In genomic region chr1:165707640-165708322, GRCm38 (mm10) we compare ENCODE assay signal across 8 mouse cellular contexts. TPM values are rescaled to one million over a fixed set of nuclear protein-coding genes. Genes with fewer than 3 reads are reported as not detected.
DNase-seq lines count a peak whose midpoint lies in the region; ATAC-seq and TF ChIP-seq lines count a peak whose summit lies in the region.

No protein-coding gene starts in this region.

- no peaks in the 10 kb centered on the region for H3K79me2 ChIP-seq in myocyte (ENCODE audit: control insufficient read depth, insufficient read depth)

- peak overlapping the region; percentile 70 to 89 for H3K4me3 ChIP-seq in ES-E14 (ENCODE audit: insufficient read depth in 1 of 2, low read depth in 1 of 2, low read length in 2 of 2, poor library complexity in 1 of 2, severe bottlenecking in 1 of 2)
- H3K4me3 ChIP-seq in hindbrain, embryonic 15.5 days = peak overlapping the region; percentile 62
- peak overlapping the region; percentile 65 for H3K4me3 ChIP-seq in liver, embryonic 12.5 days
- no peak overlapping the region for H3K4me3 ChIP-seq in myocyte
- peak overlapping the region; percentile 100 for H3K4me3 ChIP-seq in thymus, adult 2 months (ENCODE audit: control insufficient read depth, insufficient read depth, low read length)

- in situ Hi-C loops in ES-E14 (cut with MboI; ENCODE audit: low sequenced_read_pairs in 2 of 2, unreplicated experiment in 2 of 2) = no loop called here

- H3K36me3 ChIP-seq in ES-E14 (ENCODE audit: control insufficient read depth, insufficient read depth, low read length, poor library complexity, severe bottlenecking) (no peaks in the 10 kb centered on the region), myocyte (ENCODE audit: control insufficient read depth, insufficient read depth) (no peaks in the 10 kb centered on the region)
- H3K36me3 ChIP-seq in hindbrain, embryonic 15.5 days = no peaks in the 10 kb centered on the region
- H3K36me3 ChIP-seq in liver, embryonic 12.5 days = no peaks in the 10 kb centered on the region
- 0 out of 2 replicates have a peak, but pooled peaks cover 2% of the 10 kb centered on the region for H3K36me3 ChIP-seq in thymus, adult 2 months (ENCODE audit: control insufficient read depth, insufficient read depth, low read length)

- H3ac ChIP-seq in myocyte (ENCODE audit: control insufficient read depth, insufficient read length) = no peak overlapping the region

- under 1% methylated on average over 47 of the region's 47 CpGs for WGBS in hindbrain, embryonic 15.5 days
- WGBS in liver, embryonic 12.5 days (ENCODE audit: insufficient replicate concordance) = under 1% methylated on average over 45 of the region's 47 CpGs
- WGBS in thymus, adult 2 months = under 1% methylated on average over 47 of the region's 47 CpGs

- H3K9ac ChIP-seq in ES-E14 (ENCODE audit: insufficient read depth, low read depth, low read length, poor library complexity, severe bottlenecking) = peak overlapping the region; percentile 49
- peak overlapping the region; percentile 56 for H3K9ac ChIP-seq in hindbrain, embryonic 15.5 days
- H3K9ac ChIP-seq in liver, embryonic 12.5 days = peak overlapping the region; percentile 68

- peak; percentile 66 for ATAC-seq in hindbrain, embryonic 15.5 days (ENCODE audit: low FRiP score, low read depth)
- peak; percentile 43 for ATAC-seq in liver, embryonic 12.5 days

- peaks cover 17% of the 10 kb centered on the region for H3K27me3 ChIP-seq in hindbrain, embryonic 15.5 days
- peaks cover 65% of the 10 kb centered on the region for H3K27me3 ChIP-seq in liver, embryonic 12.5 days (replicated peaks)
- peaks cover 43% of the 10 kb centered on the region for H3K27me3 ChIP-seq in myocyte (ENCODE audit: control insufficient read depth, insufficient read depth, insufficient read length)
- H3K27me3 ChIP-seq in thymus, adult 2 months (ENCODE audit: control insufficient read depth, insufficient read depth, low read length) = no peaks in the 10 kb centered on the region

- DNase-seq in ES-E14 (ENCODE audit: low read depth, low spot score) = no peak
- DNase-seq in cerebellum, adult 11-12 months = peak; percentile 3
- DNase-seq in gastrocnemius, adult 8-10 months (ENCODE audit: low spot score in 2 of 2) = peak; percentile 67 to 74
- DNase-seq in thymus, adult 2 months = peak; percentile 74
- no peak for DNase-seq in left cerebral cortex, adult 9 months (ENCODE audit: low spot score in 2 of 2)

- TF ChIP-seq CTCF in thymus, adult 2 months (IDR thresholded peaks at IDR 0.05; ENCODE audit: borderline replicate concordance, control insufficient read depth, extremely low read depth, insufficient read depth, low read length, poor library complexity) = 0 out of 2 replicates have a peak, but pooled peaks have one; percentile 13

- H3K27ac ChIP-seq in ES-E14 (ENCODE audit: insufficient read depth, low read depth, low read length, poor library complexity, severe bottlenecking) = no peak overlapping the region
- H3K27ac ChIP-seq in hindbrain, embryonic 15.5 days (replicated peaks) = peak overlapping the region; percentile 40; the same call in 1 of the 2 replicates
- H3K27ac ChIP-seq in liver, embryonic 12.5 days = peak overlapping the region; percentile 23; the same call in 1 of the 2 replicates
- peak overlapping the region; percentile 98 for H3K27ac ChIP-seq in thymus, adult 2 months (ENCODE audit: control insufficient read depth, insufficient read depth, low read length)

- H3K9me3 ChIP-seq in ES-E14 (ENCODE audit: control insufficient read depth, insufficient read depth, low read depth, low read length) = no peaks in the 10 kb centered on the region
- H3K9me3 ChIP-seq in hindbrain, embryonic 15.5 days = no peaks in the 10 kb centered on the region
- H3K9me3 ChIP-seq in liver, embryonic 12.5 days (replicated peaks) = no peaks in the 10 kb centered on the region

- H3K4me2 ChIP-seq in hindbrain, embryonic 15.5 days = peak overlapping the region; percentile 99
- peak overlapping the region; percentile 89 for H3K4me2 ChIP-seq in liver, embryonic 12.5 days
- peak overlapping the region; percentile 60 for H3K4me2 ChIP-seq in myocyte (ENCODE audit: low read depth)

- TF ChIP-seq POLR2A in myocyte (IDR thresholded peaks at IDR 0.05; ENCODE audit: insufficient read length, low read depth) = no peak
- TF ChIP-seq POLR2A in thymus, adult 2 months (IDR thresholded peaks at IDR 0.05; ENCODE audit: control insufficient read depth, extremely low read depth, insufficient read depth, low read length, poor library complexity) = peak; percentile 59; the same call in 1 of the 2 replicates

- H3K4me1 ChIP-seq in ES-E14 (ENCODE audit: control insufficient read depth in 2 of 2, insufficient read depth in 2 of 2, low read length in 2 of 2, poor library complexity in 1 of 2) = peaks cover 2 to 4% of the 10 kb centered on the region in 2 experiments; a peak in 3 of 4 replicates
- H3K4me1 ChIP-seq in hindbrain, embryonic 15.5 days (replicated peaks) = peaks cover 16% of the 10 kb centered on the region
- peaks cover 54% of the 10 kb centered on the region for H3K4me1 ChIP-seq in liver, embryonic 12.5 days
- peaks cover 43% of the 10 kb centered on the region for H3K4me1 ChIP-seq in thymus, adult 2 months (replicated peaks; ENCODE audit: control insufficient read depth, insufficient read depth, low read length)

TF ChIP-seq in ES-E14, 5 proteins besides CTCF, POLR2A, EP300 and RAD21:
- TF ChIP-seq ZC3H11A (IDR thresholded peaks at IDR 0.05; ENCODE audit: borderline replicate concordance, low read depth, low read length) (no peak), MAFK (IDR thresholded peaks at IDR 0.05; ENCODE audit: insufficient read depth, low read depth, low read length) (no peak), CHD2 (IDR thresholded peaks at IDR 0.05; ENCODE audit: low read depth, low read length) (no peak), ZNF384 (IDR thresholded peaks at IDR 0.05; ENCODE audit: low read depth, low read length) (no peak), HCFC1 (IDR thresholded peaks at IDR 0.05; ENCODE audit: borderline replicate concordance, insufficient read depth, low read length) (no peak)
TF ChIP-seq in ES-E14: peak in this region for 0.

TF ChIP-seq in myocyte, 11 proteins besides CTCF, POLR2A, EP300 and RAD21:
- no peak for TF ChIP-seq TCF3 (IDR thresholded peaks at IDR 0.05; ENCODE audit: insufficient read length, low read depth)
- TF ChIP-seq POLR2AphosphoS2 (IDR thresholded peaks at IDR 0.05; ENCODE audit: insufficient read length, low read depth) = no peak
- no peak for TF ChIP-seq USF1 (IDR thresholded peaks at IDR 0.05; ENCODE audit: low read depth)
- no peak for TF ChIP-seq SRF (IDR thresholded peaks at IDR 0.05; ENCODE audit: control insufficient read depth, insufficient read length, low read depth)
- no peak for TF ChIP-seq CEBPB (IDR thresholded peaks at IDR 0.05; ENCODE audit: insufficient read depth, poor library complexity, severe bottlenecking)
- TF ChIP-seq E2F4 (IDR thresholded peaks at IDR 0.05; ENCODE audit: insufficient read depth) = no peak
- TF ChIP-seq MYOD1 (IDR thresholded peaks at IDR 0.05; ENCODE audit: control insufficient read depth in 1 of 3, insufficient read length in 2 of 3, low read depth in 2 of 3) = no peak
- no peak for TF ChIP-seq MAX (IDR thresholded peaks at IDR 0.05; ENCODE audit: low read depth)
- TF ChIP-seq MYOG (IDR thresholded peaks at IDR 0.05; ENCODE audit: control insufficient read depth in 1 of 3, insufficient read depth in 1 of 3, insufficient read length in 2 of 3, low read depth in 2 of 3) = no peak
- no peak for TF ChIP-seq REST (IDR thresholded peaks at IDR 0.05; ENCODE audit: insufficient read depth, insufficient read length)
- no peak for TF ChIP-seq TCF12 (IDR thresholded peaks at IDR 0.05; ENCODE audit: insufficient read depth, poor library complexity, severe bottlenecking)

RNA-seq across cellular contexts. Expression of gene Rcsd1, which starts 1.8 kb away (rescaled TPM):
- 1.5 and 5.4 TPM in 2 replicates for total RNA-seq in ES-E14 (2012; rRNA removed)
- total RNA-seq in gastrocnemius, adult 8-10 months (2022) = 100 to 1,000 TPM in 3 of 4 experiments, 10 to 100 TPM in 1; 81.2 to 107 (median 103) TPM
- 9.9 and 10.5 TPM in 2 replicates for polyA plus RNA-seq in hindbrain, embryonic 15.5 days (2015; fragmentation: Nextera tagmentation; extraction: Ambion mirVana)
- 10.7 and 10.8 TPM in 2 replicates for polyA plus RNA-seq in liver, embryonic 12.5 days (2016; fragmentation: Nextera tagmentation; extraction: Ambion mirVana)
- 0.04 TPM for polyA plus RNA-seq in myocyte (2012; fragmentation: generic; extraction: Trizol)
- 220 and 249 TPM in 2 replicates for polyA plus RNA-seq in thymus, adult 2 months (2012; rRNA removed)

RNA-seq across cellular contexts. Expression of gene Creg1, which starts 55.8 kb away (rescaled TPM):
- 15.7 and 20.0 TPM in 2 replicates for total RNA-seq in ES-E14 (2012; rRNA removed)
- total RNA-seq in gastrocnemius, adult 8-10 months (2022) = 10 to 100 TPM; 49.5 to 59.1 (median 55.1) TPM
- polyA plus RNA-seq in hindbrain, embryonic 15.5 days (2015; fragmentation: Nextera tagmentation; extraction: Ambion mirVana) = 32.7 and 34.1 TPM in 2 replicates
- 299 and 300 TPM in 2 replicates for polyA plus RNA-seq in liver, embryonic 12.5 days (2016; fragmentation: Nextera tagmentation; extraction: Ambion mirVana)
- 18.7 TPM for polyA plus RNA-seq in myocyte (2012; fragmentation: generic; extraction: Trizol)
- polyA plus RNA-seq in thymus, adult 2 months (2012; rRNA removed) = 37.5 and 43.2 TPM in 2 replicates

Comparison
In these comparisons a context has a peak if more than half of its experiments do, and no peak if none do; other contexts are left out.
1. DNase-seq: peak in cerebellum, adult 11-12 months (single experiment), gastrocnemius, adult 8-10 months (2 of 2) and thymus, adult 2 months (single experiment); none in ES-E14 (single experiment) and left cerebral cortex, adult 9 months (0 of 2).
2. RNA of gene Rcsd1, which starts 1.8 kb away (polyA plus RNA-seq): 220 to 249 TPM in thymus, adult 2 months; 10.7 to 10.8 TPM in liver, embryonic 12.5 days, 9.9 to 10.5 TPM in hindbrain, embryonic 15.5 days and 0.04 TPM in myocyte (single experiment); every median in the first group is over 10 times any median in the second.
3. Peak in every context shown above with its lines, with median percentiles within 50 percentile points of each other: H3K9ac ChIP-seq and H3K4me2 ChIP-seq.